Mouse (Mus musculus) brown adipose tissue, adult 24 weeks (tissue): Measurements from ENCODE around the gene Sh3gl3. TPM values are rescaled to one million over a fixed set of nuclear protein-coding genes. Genes with fewer than 3 reads are reported as not detected.

Experiments
- H3K27ac ChIP-seq: fragments of 200-500 bp; replicated peaks from 2 replicates; pipeline ENCODE4 v1.5.1; 2012; ENCODE audit warnings: low read depth, mild to moderate bottlenecking, low read length
- H3K4me1 ChIP-seq: fragments of 200-500 bp; 2 replicates; pipeline ENCODE4 v1.6.1; 2012; ENCODE audit warnings: low read length, mixed read lengths; ENCODE audit not compliant: control insufficient read depth, insufficient read depth, insufficient read length
- H3K4me3 ChIP-seq: fragments of 200-500 bp; 2 replicates; pipeline ENCODE4 v1.5.1; 2012; ENCODE audit warnings: low read depth, mild to moderate bottlenecking, low read length, moderate library complexity; ENCODE audit not compliant: insufficient read depth
- polyA plus RNA-seq: library from polyadenylated mRNA; stranded (reverse); fragments of >200 nt; gene quantifications from 2 replicates; pipeline ENCODE4 v1.2.4, GENCODE M21; 2012; ENCODE audit not compliant: missing spikeins, insufficient read depth, insufficient read length

Sh3gl3 gene
- polyA plus RNA-seq, 1 experiment, result 1.9 TPM

DNA sequence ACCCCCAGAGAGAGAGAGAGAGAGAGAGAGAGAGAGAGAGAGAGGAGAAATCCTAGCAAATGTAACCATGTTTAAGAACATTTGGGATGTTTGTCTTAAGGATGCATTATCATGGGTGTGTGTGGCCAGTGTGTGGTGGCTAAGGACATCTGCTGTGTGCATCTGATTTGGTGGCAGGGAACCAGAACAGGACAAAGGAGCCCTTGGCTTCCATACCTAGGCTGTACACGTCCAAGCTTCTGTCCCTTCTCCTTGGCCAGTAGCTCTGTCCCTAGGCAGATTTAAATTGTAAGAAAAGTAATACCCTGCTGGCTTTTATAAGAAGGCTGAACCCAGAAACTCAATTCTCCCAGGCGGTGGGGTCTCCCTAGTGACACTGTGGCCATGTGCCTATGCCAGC is 121.0 kb downstream of the Sh3gl3 start:
- no peaks in the 10 kb centered on the region for H3K4me1 ChIP-seq
- H3K27ac ChIP-seq, result no peak overlapping the region
- H3K4me3 ChIP-seq, result no peak overlapping the region

DNA sequence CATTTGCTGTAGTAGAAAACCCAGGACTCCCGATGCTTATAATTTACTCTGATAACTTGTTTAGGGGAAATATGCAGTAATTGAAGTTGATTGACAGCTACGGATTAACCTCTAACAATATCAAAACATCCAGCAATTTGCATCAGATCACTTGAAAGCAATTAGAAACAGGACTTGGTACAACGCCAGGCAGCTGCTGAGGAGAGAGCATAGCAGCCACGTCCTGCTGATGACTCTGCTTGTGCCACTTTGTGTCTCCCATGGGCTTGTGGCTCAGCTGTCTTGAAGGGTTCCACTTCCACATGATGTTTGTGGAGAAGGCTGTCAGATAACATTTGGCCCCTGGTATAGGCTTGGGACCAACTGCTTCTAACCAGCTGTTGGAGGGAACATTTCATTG is 134.8 kb downstream of the Sh3gl3 start:
- no peaks in the 10 kb centered on the region for H3K4me1 ChIP-seq
- no peak overlapping the region for H3K4me3 ChIP-seq
- H3K27ac ChIP-seq, result no peak overlapping the region

DNA sequence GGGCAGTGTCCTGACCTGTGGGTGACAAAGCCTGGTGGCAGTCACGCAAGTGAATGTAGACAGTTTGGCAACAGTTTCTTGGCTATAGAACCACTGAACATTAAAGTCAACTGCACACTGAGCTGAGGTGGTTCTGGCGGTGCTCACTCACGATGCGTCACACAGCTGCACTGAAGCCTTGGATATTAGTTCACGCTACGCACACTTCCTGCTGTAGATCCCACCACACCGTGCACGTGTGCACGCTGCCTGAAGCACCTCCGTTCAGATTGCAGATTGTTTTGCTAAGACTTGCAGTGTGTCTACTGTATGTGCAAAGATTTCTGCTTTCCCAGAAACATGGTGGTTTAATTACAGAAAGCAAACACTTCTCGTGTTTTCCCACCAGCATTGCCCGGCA is 144.9 kb downstream of the Sh3gl3 start:
- Histone ChIP-seq H3K27ac (no peak overlapping the region), H3K4me3 (no peak overlapping the region), H3K4me1 (no peaks in the 10 kb centered on the region)

DNA sequence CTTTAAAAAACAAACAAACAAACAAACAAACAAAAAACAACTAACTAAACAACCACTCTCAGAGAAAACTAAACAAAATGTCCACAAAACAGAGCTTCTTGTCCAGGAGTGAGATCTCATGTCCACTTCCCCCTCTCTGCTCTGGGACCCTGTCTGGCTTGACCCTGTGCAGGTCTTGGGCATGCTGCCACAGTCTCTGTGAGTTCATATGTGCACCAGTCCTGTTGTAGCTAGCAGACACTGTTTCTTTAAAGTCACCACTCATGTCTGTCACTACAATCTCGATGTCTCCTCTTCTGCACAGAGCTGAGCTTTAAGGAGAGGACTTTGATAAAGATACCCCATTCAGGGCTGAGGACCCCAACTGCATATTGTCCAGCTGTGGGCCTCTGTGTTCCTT is 153.0 kb downstream of the Sh3gl3 start:
- no peak overlapping the region for H3K27ac ChIP-seq
- H3K4me1 ChIP-seq, result no peaks in the 10 kb centered on the region
- no peak overlapping the region for H3K4me3 ChIP-seq

DNA sequence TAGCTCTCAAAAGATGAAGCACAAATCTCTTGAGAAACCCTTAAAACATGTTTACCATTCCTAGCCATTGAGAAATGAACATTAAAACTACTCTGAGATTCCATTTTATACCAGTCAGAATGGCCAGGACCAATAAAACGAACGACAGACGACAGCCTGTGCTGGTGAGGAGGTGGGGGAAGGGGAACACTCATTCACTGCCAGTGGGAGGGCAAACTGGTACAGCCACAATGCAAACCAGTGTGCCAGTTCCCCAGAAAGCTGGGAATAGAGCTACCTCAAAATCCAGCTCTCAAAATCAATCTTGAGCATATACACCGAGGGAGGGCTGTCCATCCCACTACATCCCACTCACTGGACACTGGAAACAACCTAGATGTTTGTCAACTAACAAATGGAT is 153.6 kb downstream of the Sh3gl3 start:
- Histone ChIP-seq H3K4me3 (no peak overlapping the region), H3K27ac (no peak overlapping the region), H3K4me1 (no peaks in the 10 kb centered on the region)

DNA sequence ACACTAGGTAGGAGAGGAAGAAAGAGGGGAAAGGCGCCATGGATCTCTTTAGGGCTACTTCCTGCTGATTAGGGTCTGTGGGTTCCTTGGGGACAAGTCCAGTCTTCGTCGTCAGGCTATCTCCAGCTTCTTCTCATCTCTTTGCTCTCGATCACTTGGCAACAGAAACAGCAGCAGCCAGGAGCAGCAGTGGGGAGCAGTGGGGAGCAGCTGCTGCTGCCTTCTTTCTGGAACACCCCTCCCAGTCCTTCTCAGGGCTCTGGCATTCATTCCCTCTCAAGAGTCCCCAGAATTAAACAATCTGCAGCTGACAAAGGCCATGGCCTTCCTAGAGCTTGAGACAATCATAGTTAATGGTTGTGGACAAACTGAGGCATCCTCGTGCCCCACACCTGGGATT is 154.2 kb downstream of the Sh3gl3 start:
- no peak overlapping the region for H3K27ac ChIP-seq
- H3K4me3 ChIP-seq, result no peak overlapping the region
- no peaks in the 10 kb centered on the region for H3K4me1 ChIP-seq

DNA sequence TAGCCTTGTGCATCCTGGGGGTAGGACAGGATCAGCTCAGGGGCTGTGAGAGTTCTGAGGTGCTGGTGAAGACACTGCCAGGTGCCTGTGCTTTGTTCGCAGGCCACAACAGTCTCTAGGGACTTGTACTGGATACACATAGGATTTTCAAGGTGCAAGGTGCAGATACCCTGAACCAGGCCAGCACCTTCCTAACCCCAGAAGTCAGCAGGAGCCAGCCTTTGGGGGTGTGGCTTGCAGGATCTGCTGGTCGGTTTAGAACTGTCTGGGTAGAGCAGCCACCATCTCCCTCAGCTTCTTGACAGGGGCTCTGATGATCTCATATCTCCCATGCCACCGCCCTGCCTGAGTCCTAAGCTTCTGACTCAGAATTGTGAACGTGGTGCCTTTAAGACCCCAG is 156.2 kb downstream of the Sh3gl3 start:
- no peaks in the 10 kb centered on the region for H3K4me1 ChIP-seq
- H3K27ac ChIP-seq, result no peak overlapping the region
- H3K4me3 ChIP-seq, result no peak overlapping the region

DNA sequence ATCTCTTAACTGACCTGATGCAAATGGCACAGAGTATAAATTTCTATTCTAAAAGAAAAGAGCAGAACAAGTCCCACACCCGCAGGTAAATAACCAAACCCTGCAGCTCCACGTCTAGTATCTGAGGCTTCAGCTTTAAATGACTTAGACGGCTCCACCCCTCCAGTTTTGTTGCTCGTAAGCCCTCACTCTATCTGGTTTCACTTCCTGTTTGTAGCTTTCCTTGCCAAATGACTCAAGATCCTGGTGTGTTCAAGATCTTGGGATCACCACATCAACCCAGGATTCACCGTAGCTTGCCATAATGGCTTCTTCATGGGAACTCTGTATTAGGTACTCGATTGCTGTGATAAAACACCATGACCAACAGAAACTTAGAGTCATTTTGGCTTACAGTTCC is 157.2 kb downstream of the Sh3gl3 start:
- H3K4me3 ChIP-seq, result no peak overlapping the region
- no peaks in the 10 kb centered on the region for H3K4me1 ChIP-seq
- no peak overlapping the region for H3K27ac ChIP-seq

DNA sequence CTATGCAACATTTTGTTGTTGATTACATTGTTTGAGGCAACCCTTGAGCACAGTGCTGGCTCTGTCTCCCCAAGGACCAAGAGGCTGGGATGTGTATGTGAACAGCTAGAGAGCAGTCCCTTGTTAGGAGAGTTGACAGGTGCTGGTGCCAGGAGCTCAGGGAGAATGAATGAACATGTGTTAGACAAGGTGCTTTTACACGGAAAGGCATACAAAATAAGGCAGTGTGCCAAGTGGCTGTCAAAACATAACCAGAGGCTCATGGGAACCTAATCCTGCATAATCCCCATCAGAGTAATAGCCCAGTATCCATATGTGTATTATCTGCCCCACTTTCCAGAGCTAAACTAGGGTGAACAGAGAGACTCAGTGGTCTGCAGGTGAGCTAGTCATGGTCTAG is 160.4 kb downstream of the Sh3gl3 start:
- Histone ChIP-seq H3K4me1 (no peaks in the 10 kb centered on the region), H3K27ac (no peak overlapping the region)

DNA sequence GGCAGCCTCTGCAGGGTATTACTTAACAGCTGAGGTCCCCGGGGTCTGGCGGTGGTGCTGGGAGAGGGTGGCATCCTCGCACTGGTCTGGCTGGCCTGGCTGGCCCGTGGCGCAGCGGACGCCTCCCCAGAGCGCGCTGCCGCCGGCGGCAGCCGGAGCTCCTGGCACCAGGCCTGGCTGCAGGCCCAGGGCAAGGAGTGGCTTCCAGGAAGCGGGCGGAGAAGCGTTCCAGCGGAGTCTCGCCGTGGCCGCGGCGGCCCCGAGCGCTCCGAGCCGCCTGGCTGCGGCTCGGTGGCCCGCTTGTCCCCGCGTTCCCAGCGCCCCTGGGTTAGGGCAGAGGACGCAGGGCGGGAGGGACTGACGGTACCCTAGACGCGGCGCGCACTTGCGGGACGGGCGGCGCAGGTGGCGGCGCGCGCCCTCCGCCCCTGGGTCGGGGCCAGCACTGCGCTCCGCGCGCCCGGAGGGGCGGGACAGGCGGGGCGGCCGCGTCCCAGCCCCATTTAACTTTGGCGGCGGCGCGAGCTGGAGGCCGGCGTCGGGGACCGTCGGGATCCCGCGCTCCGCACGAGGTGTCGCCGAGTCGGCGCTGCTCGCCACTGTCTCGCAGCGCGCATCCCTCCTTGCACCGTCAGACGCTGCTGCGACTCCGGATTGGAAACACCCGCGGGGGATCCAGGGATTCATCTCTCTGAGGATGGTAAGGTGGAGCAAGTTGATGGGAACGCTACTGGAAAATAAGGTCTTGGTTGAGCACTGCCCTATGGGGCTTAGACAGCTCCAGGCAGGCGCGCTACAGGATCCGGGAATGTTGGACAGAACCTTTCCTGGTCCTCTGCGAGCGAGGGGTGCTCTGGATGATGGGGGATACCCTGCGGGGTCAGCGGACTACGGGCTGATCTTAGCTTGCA is 161.8 kb downstream of the Sh3gl3 start, which contains the start of gene Adamtsl3:
Adamtsl3 (plus strand) TSS at position 484 of the 911 bp plus-strand sequence.
- H3K4me1 ChIP-seq, result no peaks in the 10 kb centered on the region
- H3K4me3 ChIP-seq, result peak within 1 kb of the TSS; percentile 58
- peak within 1 kb of the TSS; percentile 7; the same call in 1 of the 2 replicates for H3K27ac ChIP-seq

More for the DNA sequence above, 160.4 kb downstream of the Sh3gl3 start:
- no peak overlapping the region for H3K4me3 ChIP-seq

DNA sequence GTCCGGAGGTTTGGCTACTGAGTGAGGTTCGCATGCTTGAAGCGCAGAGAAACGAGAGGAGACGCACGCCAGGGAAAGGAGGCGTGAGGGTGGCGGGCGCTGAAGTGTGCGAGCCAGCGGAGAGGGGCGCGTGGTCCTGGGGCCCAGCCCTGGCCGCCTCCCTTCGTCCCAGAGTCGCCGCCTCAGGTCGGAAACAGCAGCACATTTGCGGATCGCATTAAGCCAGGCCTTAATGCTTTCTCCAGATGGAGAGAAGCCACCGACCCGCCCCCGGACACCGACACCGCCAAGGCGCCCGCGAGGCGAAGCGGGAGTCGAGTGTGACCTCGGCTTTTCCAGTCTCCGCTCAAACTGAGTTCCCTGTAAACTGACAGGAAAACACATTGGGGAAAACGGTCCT is 162.5 kb downstream of the Sh3gl3 start:
- Histone ChIP-seq H3K27ac (peak overlapping the region; percentile 7; the same call in 1 of the 2 replicates), H3K4me3 (peak overlapping the region; percentile 58), H3K4me1 (no peaks in the 10 kb centered on the region)

DNA sequence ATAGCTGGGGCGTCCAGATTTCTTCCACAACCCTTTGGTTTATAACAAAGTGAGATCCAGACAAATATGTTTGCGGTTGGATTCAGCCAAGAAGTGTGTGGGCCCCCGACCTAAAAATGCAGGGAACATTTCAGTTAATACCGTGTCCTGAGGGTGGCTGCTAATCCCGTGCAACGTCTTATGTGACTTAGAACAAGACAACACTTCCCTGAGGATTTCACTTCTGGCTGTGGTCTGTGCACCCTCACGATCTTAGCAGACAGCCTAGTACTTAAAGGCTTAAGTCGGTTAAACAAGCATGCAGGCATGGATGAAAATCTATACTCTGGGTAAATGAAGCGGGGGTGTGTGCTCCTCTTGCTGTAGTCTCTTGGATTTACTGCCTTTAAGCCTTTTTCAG is 164.5 kb downstream of the Sh3gl3 start:
- Histone ChIP-seq H3K27ac (no peak overlapping the region), H3K4me1 (peaks cover 8% of the 10 kb centered on the region), H3K4me3 (no peak overlapping the region)

DNA sequence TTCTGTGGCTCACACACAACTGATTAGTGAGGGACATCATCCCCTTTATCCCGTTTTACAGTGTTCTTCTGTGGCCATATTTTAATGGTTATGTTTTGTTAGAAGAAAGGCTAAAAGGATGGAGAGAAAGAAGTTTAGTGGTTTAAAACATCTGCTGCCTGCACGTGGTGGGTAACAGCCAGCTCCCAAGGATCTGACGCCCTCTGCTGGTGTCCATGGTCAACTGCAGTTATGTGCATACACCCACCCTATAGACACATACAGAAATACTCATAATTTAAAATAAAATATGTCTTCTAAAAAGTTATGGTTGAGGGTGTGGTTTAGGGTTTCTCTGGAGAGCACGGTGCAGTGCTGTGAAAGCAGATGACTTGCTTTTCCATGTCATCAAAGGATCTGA is 164.9 kb downstream of the Sh3gl3 start:
- Histone ChIP-seq H3K27ac (no peak overlapping the region), H3K4me1 (peaks cover 8% of the 10 kb centered on the region), H3K4me3 (no peak overlapping the region)

DNA sequence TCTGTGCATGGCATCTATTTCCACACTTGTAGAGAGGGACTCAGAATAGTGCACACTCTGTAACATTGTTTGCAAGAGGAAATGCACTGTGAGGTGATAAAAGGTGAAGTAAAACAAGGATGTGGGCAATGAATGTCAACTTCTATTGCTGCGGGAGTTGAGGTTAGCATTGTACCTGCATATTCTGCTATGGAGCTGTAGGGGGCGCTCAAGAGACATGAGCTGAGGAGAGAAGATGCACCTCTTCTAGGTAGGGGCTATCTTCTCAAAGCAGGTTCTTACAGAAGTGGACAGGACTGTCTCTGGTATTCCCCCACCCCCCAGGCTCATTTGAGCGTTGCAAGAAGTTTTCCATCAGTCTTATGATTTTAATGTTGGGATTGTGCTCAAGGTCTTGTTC is 165.6 kb downstream of the Sh3gl3 start:
- peaks cover 8% of the 10 kb centered on the region for H3K4me1 ChIP-seq
- no peak overlapping the region for H3K4me3 ChIP-seq
- H3K27ac ChIP-seq, result no peak overlapping the region

DNA sequence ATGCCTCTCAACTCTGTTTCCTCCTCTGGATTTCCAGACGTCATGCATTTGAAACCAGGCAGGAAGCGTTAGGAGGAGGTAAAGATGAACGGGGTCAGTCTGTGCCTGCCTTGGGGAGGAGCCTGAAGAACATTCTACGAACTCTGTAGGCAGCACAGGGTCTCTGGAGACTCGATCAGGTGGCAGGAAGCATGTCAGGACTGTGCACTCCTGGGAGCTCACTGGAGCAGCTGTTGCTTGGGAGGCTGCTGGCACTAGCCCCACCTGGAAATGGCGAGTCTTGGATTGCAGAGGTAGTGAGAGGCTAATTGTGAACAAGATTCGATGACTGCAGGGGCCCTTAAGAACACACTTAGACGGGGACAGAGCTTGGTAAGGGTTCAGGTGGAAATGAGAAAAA is 167.8 kb downstream of the Sh3gl3 start:
- Histone ChIP-seq H3K27ac (no peak overlapping the region), H3K4me1 (peaks cover 8% of the 10 kb centered on the region), H3K4me3 (no peak overlapping the region)

DNA sequence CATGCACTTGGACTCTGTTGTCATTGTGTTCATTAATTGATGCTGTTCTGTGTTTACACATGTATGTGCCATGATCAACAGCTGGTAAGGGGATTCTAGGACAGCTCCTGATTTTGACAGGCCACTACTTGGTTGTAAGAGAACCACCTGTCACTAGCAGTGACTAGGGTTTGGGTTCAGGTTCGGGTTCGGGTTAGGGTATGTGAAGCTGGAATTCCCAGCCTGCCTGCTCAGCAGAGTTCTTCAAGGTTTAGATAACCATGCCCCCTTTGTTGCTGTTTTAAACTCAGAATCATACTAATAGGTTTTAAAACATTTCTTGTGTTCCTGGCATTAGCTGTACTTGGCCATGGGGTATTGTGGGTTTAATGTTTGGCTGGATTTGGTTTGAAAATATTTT is 173.1 kb downstream of the Sh3gl3 start:
- Histone ChIP-seq H3K27ac (no peak overlapping the region), H3K4me1 (peaks cover 4% of the 10 kb centered on the region; the same call in 1 of the 2 replicates), H3K4me3 (no peak overlapping the region)
